Mouse (Mus musculus): ENCODE results near the gene Gsk3b.

The Gsk3b gene

GRCm38 (mm10) chr16:38282559-38283160, 193.9 kb downstream of the Gsk3b start:
- no peak for DNase-seq (ENCODE audit: low spot score)

GRCm38 (mm10) chr16:38283300-38283699, 194.5 kb downstream of the Gsk3b start:
- DNase-seq (ENCODE audit: low spot score), result no peak

GRCm38 (mm10) chr16:38285801-38286200, 197.0 kb downstream of the Gsk3b start:
- DNase-seq (ENCODE audit: low spot score), result no peak

- no peak for DNase-seq (ENCODE audit: low spot score)
Measured at GRCm38 (mm10) chr16:38286541-38286940, 197.7 kb downstream of the Gsk3b start.

- no peak for DNase-seq (ENCODE audit: low spot score)
Measured at GRCm38 (mm10) chr16:38287357-38287756, 198.6 kb downstream of the Gsk3b start.

GRCm38 (mm10) chr16:38287762-38288161, 199.0 kb downstream of the Gsk3b start:
- DNase-seq (ENCODE audit: low spot score), result no peak

GRCm38 (mm10) chr16:38288851-38289250, 200.1 kb downstream of the Gsk3b start:
- no peak for DNase-seq (ENCODE audit: low spot score)

GRCm38 (mm10) chr16:38290151-38290550, 201.3 kb downstream of the Gsk3b start:
- no peak for DNase-seq (ENCODE audit: low spot score)

GRCm38 (mm10) chr16:38294685-38295348, 206.0 kb downstream of the Gsk3b start, which contains the start of gene Nr1i2:
Gene Nr1i2 (minus strand): TSS chr16:38294824.
- DNase-seq (ENCODE audit: low spot score), result no peak

GRCm38 (mm10) chr16:38295349-38295930, 206.6 kb downstream of the Gsk3b start:
- no peak for DNase-seq (ENCODE audit: low spot score)
